Mouse (Mus musculus): ENCODE measurements around the gene Lmo2.

Lmo2 gene

GRCm38 (mm10) chr2:103941085-103941484 lies 16.7 kb upstream of the Lmo2 start:
- no peak for DNase-seq (ENCODE audit: low spot score)

- DNase-seq (ENCODE audit: low spot score), result no peak
Measured at GRCm38 (mm10) chr2:103944859-103945258, 12.9 kb upstream of the Lmo2 start.

DNA sequence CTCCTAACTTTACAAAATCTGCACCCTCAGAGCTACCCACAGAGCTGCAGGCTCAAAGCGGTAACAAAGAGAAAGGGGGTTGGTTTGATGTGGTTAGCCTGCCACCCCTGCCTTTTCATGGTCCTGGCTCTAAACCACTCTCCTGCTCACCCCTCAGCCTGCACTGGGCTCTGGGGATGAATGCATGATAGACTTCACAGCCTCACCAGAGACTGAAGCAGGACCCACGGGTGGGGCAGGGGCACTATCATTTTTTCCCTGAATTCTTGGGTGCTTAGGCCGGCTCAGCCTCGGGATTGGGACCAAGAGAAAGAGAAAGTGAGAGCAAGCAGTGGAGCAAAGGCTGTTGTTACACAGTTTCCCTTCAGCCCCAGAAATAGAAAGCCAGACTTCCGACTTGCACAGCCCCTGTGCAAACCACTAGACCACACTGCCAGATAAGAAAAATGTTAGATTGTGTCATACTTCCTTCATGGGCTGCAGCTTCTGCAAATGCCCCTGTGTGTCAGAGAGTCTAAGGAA lies 12.2 kb upstream of the Lmo2 start:
- DNase-seq (ENCODE audit: low spot score), result no peak

DNA sequence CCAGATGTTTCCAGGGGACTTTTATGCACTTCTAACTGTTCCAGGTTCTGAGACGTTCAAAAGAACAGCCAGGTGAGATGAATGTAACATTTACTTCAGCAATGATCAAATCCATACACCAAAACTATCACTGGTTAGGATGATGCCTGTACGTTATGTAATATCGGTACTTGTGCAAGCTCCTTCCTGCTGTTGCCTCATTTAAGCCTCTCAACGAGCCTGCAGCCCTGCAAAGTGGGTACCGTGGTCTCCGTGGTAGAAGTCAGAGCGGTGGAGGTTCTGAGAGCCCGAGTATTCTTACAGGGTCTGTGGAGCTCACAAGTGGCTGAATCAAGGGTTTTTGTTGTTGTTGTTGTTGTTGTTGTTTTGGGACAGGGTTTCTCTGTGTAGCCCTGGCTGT lies 10.9 kb upstream of the Lmo2 start:
- DNase-seq (ENCODE audit: low spot score), result no peak

DNA sequence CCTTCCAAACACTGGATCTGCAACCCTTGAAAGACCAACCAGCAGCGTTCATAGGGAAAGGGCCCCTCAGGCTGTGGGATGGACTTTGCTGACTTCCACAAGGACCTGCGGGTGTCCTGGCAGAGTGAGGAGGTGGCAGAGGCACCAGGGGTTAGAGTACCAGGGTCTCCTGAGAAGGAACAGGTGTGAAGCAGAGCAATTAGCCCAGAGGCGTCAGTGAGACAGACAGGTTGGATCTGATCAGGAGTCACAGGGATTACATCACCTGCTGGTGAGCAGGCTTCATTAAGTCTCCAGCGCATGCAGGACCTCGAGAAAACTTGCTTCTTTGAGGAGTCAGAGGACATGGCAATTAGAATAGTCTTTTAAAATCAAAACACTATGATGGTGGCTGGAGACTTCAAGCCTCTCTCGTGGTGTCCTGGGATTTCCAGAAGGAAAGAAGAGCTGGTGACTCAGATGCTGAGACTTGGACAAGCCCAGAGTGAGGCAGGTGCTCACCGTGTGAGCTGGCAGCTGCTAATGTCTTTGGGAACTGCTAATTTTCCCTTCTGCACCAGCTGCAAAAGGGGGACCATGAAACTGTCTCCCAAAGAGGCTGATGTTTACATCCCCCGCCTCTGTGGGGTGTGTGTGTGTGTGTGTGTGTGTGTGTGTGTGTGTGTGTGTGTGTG lies 9.7 kb upstream of the Lmo2 start:
- DNase-seq (ENCODE audit: low spot score), result no peak

GRCm38 (mm10) chr2:103953050-103953835 lies 4.5 kb upstream of the Lmo2 start:
- no peak for DNase-seq (ENCODE audit: low spot score)

DNA sequence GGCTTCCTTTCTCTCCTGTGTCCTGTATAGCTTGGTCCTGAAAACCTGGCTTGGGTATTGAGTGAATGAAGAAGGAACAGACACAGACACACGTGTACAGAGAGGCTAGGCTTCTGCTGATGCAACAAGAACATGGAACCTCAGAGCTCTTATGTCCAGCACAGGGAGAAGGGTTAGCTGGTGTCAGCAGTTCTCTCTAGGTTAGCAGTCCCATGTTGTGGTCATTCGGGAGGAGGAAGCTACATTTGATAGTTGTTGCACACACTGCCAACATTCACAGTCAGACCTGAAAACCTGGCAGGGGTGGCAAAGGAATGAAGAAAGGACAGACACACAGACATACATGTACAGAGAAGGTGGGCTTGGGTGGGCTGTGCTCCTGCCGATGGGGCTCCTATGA lies 2.1 kb upstream of the Lmo2 start:
- no peak for DNase-seq (ENCODE audit: low spot score)

DNA sequence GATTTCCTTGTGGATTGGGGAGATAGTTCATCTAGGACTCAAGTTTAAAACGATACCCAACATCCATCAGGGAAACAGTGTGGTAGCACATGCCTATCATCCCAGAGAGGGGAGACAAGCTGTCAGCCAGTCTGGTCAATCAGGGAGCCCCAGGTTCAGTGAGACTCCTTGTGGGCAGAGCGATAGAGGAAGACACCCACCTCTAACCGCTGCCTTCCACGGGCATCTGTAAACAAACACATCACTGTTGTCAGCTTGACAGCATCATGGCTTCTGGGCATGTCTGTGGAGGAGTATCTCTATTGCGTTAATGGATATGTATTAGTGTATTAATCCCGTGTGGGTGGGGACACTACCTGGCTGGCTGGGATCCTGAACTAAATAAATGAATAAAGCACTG lies 919 bp upstream of the Lmo2 start:
- DNase-seq (ENCODE audit: low spot score), result no peak

GRCm38 (mm10) chr2:103958634-103959033 lies 848 bp downstream of the Lmo2 start:
- DNase-seq (ENCODE audit: low spot score), result no peak

DNA sequence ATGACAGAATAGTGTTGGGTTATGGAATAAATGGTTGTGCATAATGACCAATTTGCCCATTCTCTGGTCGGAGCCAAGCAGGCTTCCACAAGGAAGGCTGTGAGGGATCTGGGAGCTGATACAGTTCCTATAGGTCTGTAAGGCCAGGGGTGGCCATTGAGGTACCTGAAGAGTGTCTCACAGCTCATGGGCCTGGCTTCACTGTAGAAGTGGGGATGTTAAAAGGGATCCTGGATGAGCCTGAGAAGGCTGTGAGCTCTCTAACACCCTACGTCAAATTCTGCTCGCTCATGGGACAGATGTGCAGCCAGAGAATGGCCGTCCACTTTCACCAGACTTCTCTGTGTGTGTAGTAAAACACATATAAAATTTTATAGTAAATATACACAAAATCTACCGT lies 1.3 kb downstream of the Lmo2 start:
- no peak for DNase-seq (ENCODE audit: low spot score)

- no peak for DNase-seq (ENCODE audit: low spot score)
Measured at GRCm38 (mm10) chr2:103959574-103959973, 1.8 kb downstream of the Lmo2 start.

DNA sequence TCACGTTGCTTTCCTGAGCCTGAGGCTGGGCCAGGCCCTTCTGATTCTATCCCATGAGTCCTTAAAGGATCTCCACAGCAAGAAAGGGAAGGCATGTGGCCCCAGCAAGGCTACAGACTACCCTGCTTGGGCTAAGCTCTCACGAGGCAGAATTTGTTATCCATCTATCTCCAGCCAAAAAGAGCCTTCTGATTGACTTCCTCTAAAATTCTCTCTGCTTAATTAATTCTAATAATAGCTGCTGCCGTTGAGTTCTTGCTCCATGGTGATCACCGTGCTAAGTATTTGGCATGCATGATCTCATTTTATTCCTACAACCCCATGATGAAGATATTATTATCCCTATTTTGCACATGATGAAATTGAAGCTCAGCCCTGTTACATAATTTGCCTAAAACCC lies 4.6 kb downstream of the Lmo2 start:
- DNase-seq (ENCODE audit: low spot score), result no peak

DNA sequence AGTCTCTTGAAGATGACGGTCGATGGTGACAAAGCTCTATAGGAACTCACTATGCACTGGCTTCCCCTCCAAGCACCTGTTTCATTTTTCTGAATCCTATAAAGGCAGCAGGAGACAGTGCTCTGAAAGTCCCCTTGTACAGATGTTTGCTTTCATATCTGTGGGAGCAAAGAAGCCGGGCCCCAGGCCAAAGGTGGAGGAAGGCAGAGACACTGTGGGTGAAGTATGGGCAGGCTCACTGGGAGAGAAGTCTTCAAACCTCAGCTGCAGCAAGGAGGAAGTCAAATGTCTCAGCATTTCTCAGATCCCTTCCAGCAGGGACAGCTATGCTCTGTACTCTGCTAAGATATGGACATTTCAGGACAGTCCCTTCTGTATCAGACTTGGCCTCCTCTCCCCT lies 7.6 kb downstream of the Lmo2 start:
- no peak for DNase-seq (ENCODE audit: low spot score)

- DNase-seq (ENCODE audit: low spot score), result no peak
Measured at GRCm38 (mm10) chr2:103968186-103968585, 10.4 kb downstream of the Lmo2 start.

DNA sequence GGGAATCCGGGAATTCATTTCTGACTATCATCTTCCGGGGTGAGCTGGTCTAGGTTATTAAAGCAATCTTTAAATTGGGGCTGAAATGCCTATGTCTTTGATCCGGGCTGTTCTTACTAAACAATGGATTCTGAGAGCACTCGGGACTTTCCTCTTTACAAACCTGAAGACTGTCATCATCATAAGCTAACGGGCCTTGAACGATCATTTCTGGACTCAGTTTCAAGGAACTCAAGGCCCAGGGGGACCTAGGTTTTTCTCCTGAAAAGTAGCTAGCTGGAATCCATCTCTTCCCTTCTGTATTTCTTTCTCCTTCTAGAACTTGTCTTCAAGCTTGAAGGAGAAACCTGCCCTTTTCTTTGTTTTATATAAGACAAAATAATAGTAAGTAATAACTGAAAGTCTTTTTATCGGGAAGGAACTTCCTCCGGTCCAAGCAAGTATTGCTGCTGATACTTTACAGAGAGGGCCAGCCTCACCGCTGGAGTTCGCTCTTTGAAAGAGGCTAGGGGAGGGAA lies 11.2 kb downstream of the Lmo2 start:
- DNase-seq (ENCODE audit: low spot score), result no peak

GRCm38 (mm10) chr2:103969437-103970040 lies 11.8 kb downstream of the Lmo2 start:
- peak; percentile 47 for DNase-seq (ENCODE audit: low spot score)

- peak; percentile 19 for DNase-seq (ENCODE audit: low spot score)
Measured at GRCm38 (mm10) chr2:103970041-103970790, 12.4 kb downstream of the Lmo2 start.

GRCm38 (mm10) chr2:103970791-103971649 lies 13.2 kb downstream of the Lmo2 start:
- DNase-seq (ENCODE audit: low spot score), result no peak

DNA sequence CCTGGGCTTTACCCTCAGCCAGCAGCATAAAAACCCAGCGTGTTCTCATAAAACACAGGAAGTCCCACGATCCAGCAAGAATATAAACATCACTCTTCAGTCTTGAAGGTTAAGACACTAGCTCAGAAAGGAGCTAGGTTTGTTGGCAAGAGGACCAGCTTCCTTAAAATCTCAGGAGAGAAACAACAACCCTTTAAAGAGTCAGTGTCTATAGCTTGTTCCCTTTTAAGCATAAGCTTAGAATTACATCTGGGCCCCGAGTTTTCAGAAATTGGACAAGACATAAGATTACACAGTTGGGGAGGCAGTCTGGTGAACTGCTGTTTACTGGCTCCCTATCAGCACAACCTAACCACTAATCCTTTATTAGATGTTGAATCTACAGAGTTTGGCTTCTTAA lies 14.1 kb downstream of the Lmo2 start:
- DNase-seq (ENCODE audit: low spot score), result no peak

DNA sequence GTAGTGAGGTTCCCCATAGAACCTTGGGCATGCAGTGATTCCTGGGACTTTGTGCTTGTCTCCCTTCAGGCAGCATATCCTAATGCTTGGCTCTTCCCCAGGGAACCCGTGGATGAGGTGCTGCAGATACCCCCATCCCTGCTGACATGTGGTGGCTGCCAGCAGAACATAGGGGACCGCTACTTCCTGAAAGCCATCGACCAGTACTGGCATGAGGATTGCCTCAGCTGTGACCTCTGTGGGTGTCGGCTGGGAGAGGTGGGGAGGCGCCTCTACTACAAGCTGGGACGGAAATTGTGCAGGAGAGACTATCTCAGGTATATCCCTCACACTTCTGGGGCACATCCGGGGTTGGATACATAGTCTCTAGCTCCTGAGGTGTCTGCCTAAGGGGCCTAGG lies 18.1 kb downstream of the Lmo2 start:
- no peak for DNase-seq (ENCODE audit: low spot score)

- no peak for DNase-seq (ENCODE audit: low spot score)
Measured at GRCm38 (mm10) chr2:103977216-103977615, 19.4 kb downstream of the Lmo2 start.

All from urinary bladder, postnatal 14 days (tissue).